Mouse (Mus musculus) G1E (cell line): ENCODE results near the gene Grip1. TPM values are rescaled to one million over a fixed set of nuclear protein-coding genes. Genes with fewer than 3 reads are reported as not detected.

ENCODE experiments used
- ATAC-seq: 2 replicates; pipeline ENCODE4 v1.8.0; 2016; ENCODE audit warnings: mild to moderate bottlenecking; ENCODE audit not compliant: insufficient number of reproducible peaks, poor library complexity, low FRiP score, severe bottlenecking; ENCODE audit errors: extremely low read depth
- DNase-seq: peaks from one replicate; pipeline ENCODE4 v3.0.0; 2012; ENCODE audit warnings: low spot score
- H3K27me3 ChIP-seq: 2 replicates; pipeline ENCODE4 v1.6.1; 2012; ENCODE audit warnings: mild to moderate bottlenecking, low read length, inconsistent platforms; ENCODE audit not compliant: insufficient read depth
- H3K36me3 ChIP-seq: replicated peaks from 2 replicates; pipeline ENCODE3; 2012; ENCODE audit warnings: mild to moderate bottlenecking, inconsistent platforms
- H3K4me1 ChIP-seq: 2 replicates; pipeline ENCODE4 v1.6.1; 2012; ENCODE audit warnings: low read depth, low read length, inconsistent platforms, mixed read lengths; ENCODE audit not compliant: insufficient read depth
- H3K4me3 ChIP-seq: 2 replicates; pipeline ENCODE4 v1.5.1; 2012; ENCODE audit warnings: low read depth, mild to moderate bottlenecking, inconsistent platforms, low read length, moderate library complexity, mixed read lengths
- H3K9me3 ChIP-seq: replicated peaks from 2 replicates; pipeline ENCODE4 v1.6.1; 2012; ENCODE audit warnings: inconsistent platforms
- CTCF ChIP-seq: IDR thresholded peaks from 2 replicates; pipeline ENCODE4 v1.5.1; 2012; ENCODE audit warnings: low read depth, low read length, inconsistent platforms, mixed read lengths
- GATA1 ChIP-seq: IDR thresholded peaks from 2 replicates; pipeline ENCODE4 v1.6.1; 2012; ENCODE audit warnings: borderline replicate concordance, low read length, inconsistent platforms, mixed read lengths
- GATA2 ChIP-seq: IDR thresholded peaks from 2 replicates; pipeline ENCODE4 v1.6.1; 2012; ENCODE audit warnings: low read depth, low read length, inconsistent platforms, borderline replicate concordance
- POLR2AphosphoS5 ChIP-seq: IDR thresholded peaks from 2 replicates; pipeline ENCODE4 v1.6.1; 2012; ENCODE audit warnings: low read depth, low read length, inconsistent platforms; ENCODE audit not compliant: insufficient replicate concordance
- TAL1 ChIP-seq: conservative IDR thresholded peaks from 2 replicates; pipeline ENCODE4 v1.6.1; 2012; ENCODE audit warnings: low read depth, low read length, inconsistent platforms, mixed read lengths
- polyA plus RNA-seq: library from polyadenylated mRNA; stranded (reverse); fragments of >175 nt; gene quantifications from 2 replicates; pipeline ENCODE4 v1.2.3, GENCODE M21; 2012
- total RNA-seq, 2 experiments: library from RNA; stranded (forward) in 1 of 2; stranded (reverse) in 1 of 2; fragments of 200-1000 nt in 1 of 2; fragments of >200 nt in 1 of 2; fragmentation: Nextera tagmentation in 1 of 2; gene quantifications; 2 replicates each; pipeline ENCODE4 v1.2.3; 2014 to 2017

Gene Grip1
- total and polyA plus RNA-seq, 3 experiments = 0.11 TPM; not detected in 2

DNA sequence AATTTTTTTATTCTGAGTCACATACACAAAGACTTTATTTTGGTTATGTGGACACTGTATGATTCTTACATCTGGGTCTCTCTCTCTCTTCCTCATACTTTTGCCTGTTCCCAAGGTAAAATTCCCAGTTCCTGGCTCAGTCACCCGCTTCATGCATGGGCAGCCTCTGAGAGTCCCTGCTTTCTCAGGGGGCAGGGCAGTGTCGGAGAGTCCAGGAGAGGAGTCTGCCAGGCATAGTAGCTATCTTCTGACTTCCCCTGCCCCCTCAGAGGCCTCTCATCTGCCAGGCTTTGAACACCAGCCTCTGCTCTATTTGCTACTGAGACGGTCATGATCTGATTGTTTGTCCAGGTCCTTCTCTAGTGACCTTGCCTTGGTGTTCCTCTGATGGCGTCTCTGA, 175.0 kb downstream of the Grip1 start:
- Histone ChIP-seq H3K9me3 (peaks cover 54% of the 10 kb centered on the region), H3K4me3 (no peak overlapping the region), H3K36me3 (no peaks in the 10 kb centered on the region), H3K27me3 (no peaks in the 10 kb centered on the region), H3K4me1 (no peaks in the 10 kb centered on the region)
- no peak for TF ChIP-seq GATA2
- TF ChIP-seq POLR2AphosphoS5 = no peak
- no peak for TF ChIP-seq GATA1
- TF ChIP-seq TAL1 = no peak
- TF ChIP-seq CTCF = no peak
- DNase-seq = no peak
- ATAC-seq = no peak

GRCm38 (mm10) chr10:119630401-119630800, 176.8 kb downstream of the Grip1 start:
- DNase-seq = no peak
- no peaks in the 10 kb centered on the region for H3K36me3 ChIP-seq
- no peaks in the 10 kb centered on the region for H3K27me3 ChIP-seq
- ATAC-seq = no peak
- H3K4me1 ChIP-seq = no peaks in the 10 kb centered on the region
- H3K4me3 ChIP-seq = no peak overlapping the region
- TF ChIP-seq CTCF (no peak), POLR2AphosphoS5 (no peak), TAL1 (no peak), GATA1 (no peak), GATA2 (no peak)
- peaks cover 60% of the 10 kb centered on the region for H3K9me3 ChIP-seq

- no peak for TF ChIP-seq TAL1
- DNase-seq (no peak), ATAC-seq (no peak)
- no peaks in the 10 kb centered on the region for H3K4me1 ChIP-seq
- H3K4me3 ChIP-seq = no peak overlapping the region
- no peaks in the 10 kb centered on the region for H3K36me3 ChIP-seq
- peaks cover 67% of the 10 kb centered on the region for H3K9me3 ChIP-seq
- no peaks in the 10 kb centered on the region for H3K27me3 ChIP-seq
Observed at GRCm38 (mm10) chr10:119631966-119632365, 178.3 kb downstream of the Grip1 start.

- TF ChIP-seq CTCF = no peak
- no peak for TF ChIP-seq GATA1
- no peak for TF ChIP-seq POLR2AphosphoS5
- TF ChIP-seq TAL1 = no peak
- no peak for TF ChIP-seq GATA2
- H3K27me3 ChIP-seq = no peaks in the 10 kb centered on the region
- H3K4me3 ChIP-seq = no peak overlapping the region
- no peaks in the 10 kb centered on the region for H3K4me1 ChIP-seq
- H3K36me3 ChIP-seq = no peaks in the 10 kb centered on the region
- ATAC-seq (no peak), DNase-seq (no peak)
- H3K9me3 ChIP-seq = peaks cover 65% of the 10 kb centered on the region
Observed at GRCm38 (mm10) chr10:119634544-119634943, 180.9 kb downstream of the Grip1 start.

DNA sequence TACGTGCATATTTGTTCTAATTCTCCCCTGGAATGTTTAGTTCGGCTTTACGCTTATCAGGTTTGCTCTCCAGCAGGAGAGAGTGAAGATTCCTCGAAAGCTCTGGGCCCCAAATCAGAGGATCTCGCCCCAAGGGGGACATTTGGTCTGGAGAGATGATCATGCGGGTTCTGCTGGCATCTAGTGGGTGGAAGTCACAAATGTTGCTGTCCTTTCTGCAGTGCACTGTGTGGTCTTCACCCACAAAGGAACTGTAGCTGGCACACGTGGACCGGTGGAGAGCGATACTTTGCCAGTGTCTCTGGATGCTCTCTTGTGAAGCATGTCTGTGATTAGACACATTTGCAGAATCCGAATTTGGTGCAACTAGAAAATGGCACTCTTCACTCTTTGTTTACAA, 186.9 kb downstream of the Grip1 start:
- Histone ChIP-seq H3K9me3 (peaks cover 48% of the 10 kb centered on the region), H3K4me3 (no peak overlapping the region), H3K36me3 (no peaks in the 10 kb centered on the region), H3K4me1 (no peaks in the 10 kb centered on the region), H3K27me3 (no peaks in the 10 kb centered on the region)
- no peak for TF ChIP-seq GATA2
- no peak for TF ChIP-seq TAL1
- TF ChIP-seq CTCF = no peak
- TF ChIP-seq GATA1 = no peak
- TF ChIP-seq POLR2AphosphoS5 = no peak
- no peak for DNase-seq
- no peak for ATAC-seq

- Histone ChIP-seq H3K4me1 (no peaks in the 10 kb centered on the region), H3K9me3 (peaks cover 44% of the 10 kb centered on the region), H3K27me3 (no peaks in the 10 kb centered on the region), H3K4me3 (no peak overlapping the region), H3K36me3 (no peaks in the 10 kb centered on the region)
- TF ChIP-seq GATA1 (no peak), GATA2 (no peak), CTCF (no peak), TAL1 (no peak)
- ATAC-seq (no peak), DNase-seq (no peak)
Observed at GRCm38 (mm10) chr10:119641011-119641410, 187.4 kb downstream of the Grip1 start.

DNA sequence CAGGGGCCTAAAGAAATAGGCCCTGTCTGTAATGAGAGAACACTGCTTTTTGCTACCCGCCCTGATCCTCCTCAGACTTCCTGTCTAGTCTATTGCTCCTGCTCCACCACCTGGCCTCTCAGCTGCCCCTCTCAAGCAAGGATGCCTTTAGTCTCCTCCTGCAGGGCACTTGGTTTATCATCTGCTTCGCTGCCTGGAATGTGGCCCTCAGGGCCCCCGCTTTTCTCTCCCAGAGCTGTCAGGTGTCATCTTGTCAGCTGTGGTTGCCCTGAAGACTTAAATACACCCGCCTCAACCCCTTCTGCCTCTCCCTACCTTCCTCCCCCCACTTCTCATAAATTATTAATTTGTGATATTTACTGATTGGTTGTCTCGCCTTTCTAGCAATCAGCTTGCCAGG, 190.7 kb downstream of the Grip1 start:
- H3K36me3 ChIP-seq = no peaks in the 10 kb centered on the region
- H3K4me1 ChIP-seq = no peaks in the 10 kb centered on the region
- peaks cover 47% of the 10 kb centered on the region for H3K9me3 ChIP-seq
- no peak overlapping the region for H3K4me3 ChIP-seq
- ATAC-seq (no peak), DNase-seq (no peak)
- no peak for TF ChIP-seq GATA2
- no peak for TF ChIP-seq POLR2AphosphoS5
- TF ChIP-seq GATA1 = no peak
- TF ChIP-seq TAL1 = no peak
- TF ChIP-seq CTCF = no peak
- H3K27me3 ChIP-seq = no peaks in the 10 kb centered on the region
